Mouse (Mus musculus): Measurements from ENCODE around the gene Ephb3.
A peak's percentile ranks its signal among the peaks of the same experiment; 100 is the strongest.

Ephb3 gene

DNA sequence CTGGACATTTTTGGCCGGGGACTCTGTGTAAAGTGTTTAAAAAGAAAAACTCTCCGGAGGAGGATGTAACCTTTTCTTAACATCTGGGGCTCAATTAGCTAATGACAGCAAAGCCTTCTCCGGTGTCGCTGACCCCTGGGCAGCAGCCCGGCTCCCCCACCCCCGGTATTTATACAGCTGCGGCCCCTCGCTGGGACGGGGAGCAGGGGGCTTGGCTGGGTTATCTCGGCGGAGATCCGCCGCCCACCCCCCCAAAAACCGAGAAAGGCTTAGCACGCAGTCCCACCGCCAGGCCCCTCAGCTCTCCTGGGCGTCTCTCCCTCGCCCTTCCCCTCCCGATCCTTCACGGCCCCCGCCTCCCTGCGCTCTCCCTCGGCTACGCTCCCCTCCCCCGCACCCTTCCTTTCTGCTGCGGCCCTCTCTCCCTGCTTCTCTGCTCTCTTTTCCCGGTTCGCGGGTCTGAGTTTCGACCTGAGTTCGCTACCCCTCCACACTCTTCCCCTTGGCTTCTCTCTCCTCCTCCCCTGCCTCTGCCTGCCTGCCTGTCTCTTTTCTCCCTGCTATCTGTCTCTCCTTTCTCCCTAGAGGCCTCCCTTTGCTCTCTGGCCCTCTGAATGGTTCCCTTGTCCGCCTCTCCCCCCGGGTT is 42.0 kb downstream of the Ephb3 start:
- peak; percentile 63 for DNase-seq (ENCODE audit: low spot score)

DNA sequence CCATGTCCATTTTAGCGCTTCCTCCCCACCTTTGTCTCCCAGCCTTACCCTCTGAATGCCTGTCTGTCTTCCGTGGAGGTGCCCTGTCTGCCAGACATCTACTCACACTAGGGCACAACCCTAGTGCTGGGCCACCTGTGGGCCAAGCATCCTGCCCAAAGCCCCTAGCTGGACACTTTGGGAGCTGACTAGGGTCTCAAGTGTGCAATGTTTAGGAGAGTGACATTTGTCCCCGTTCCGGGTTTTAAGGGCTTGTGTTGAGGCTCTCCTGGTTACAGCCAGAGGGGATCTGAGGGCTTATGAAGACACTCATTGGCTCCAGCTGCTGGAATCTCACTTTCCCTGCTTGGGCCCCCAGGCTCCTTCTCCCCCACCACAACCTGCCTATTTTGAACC is 42.5 kb downstream of the Ephb3 start:
- no peak for DNase-seq (ENCODE audit: low spot score)

DNA sequence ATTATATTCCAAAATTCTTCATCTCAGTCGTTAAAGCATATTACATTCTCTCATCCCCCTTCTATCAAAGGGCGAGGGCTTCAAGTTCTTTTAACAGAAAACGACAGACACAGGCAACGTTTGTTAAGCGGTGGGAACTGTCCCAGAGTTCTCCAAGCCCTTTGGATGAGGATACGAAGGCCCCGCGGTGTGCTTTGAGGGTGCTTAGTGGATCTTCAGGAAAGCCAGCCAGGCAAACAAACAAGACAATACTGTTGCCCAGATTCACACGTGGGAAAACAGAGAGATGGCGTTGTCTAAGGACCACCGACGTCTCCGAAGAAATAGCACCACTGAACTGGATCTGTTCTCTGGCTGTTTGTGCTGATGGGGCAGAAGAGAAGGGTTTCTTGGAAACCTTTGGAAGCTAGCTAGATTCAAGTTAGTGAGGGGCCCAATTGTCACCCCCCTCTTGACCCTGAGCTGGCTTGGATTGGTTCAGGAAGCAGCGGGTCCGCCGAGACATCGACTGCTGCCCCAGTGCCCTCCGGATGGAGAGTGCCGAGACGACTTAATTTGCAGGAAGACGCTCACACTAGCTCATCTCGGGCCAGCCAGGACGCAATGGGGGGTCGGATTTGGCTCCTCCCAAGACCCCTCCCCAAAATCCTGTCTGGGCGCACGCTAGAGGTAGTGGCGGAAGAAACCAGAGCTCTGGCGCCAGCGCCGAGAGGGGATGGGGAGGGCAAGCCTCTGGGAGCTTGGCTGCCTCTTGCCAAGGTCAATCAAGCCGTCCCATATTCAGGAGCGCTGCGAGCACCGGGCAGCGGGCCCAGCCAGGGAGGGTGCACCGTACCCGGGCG is 43.5 kb downstream of the Ephb3 start:
- DNase-seq (ENCODE audit: low spot score) = no peak

DNA sequence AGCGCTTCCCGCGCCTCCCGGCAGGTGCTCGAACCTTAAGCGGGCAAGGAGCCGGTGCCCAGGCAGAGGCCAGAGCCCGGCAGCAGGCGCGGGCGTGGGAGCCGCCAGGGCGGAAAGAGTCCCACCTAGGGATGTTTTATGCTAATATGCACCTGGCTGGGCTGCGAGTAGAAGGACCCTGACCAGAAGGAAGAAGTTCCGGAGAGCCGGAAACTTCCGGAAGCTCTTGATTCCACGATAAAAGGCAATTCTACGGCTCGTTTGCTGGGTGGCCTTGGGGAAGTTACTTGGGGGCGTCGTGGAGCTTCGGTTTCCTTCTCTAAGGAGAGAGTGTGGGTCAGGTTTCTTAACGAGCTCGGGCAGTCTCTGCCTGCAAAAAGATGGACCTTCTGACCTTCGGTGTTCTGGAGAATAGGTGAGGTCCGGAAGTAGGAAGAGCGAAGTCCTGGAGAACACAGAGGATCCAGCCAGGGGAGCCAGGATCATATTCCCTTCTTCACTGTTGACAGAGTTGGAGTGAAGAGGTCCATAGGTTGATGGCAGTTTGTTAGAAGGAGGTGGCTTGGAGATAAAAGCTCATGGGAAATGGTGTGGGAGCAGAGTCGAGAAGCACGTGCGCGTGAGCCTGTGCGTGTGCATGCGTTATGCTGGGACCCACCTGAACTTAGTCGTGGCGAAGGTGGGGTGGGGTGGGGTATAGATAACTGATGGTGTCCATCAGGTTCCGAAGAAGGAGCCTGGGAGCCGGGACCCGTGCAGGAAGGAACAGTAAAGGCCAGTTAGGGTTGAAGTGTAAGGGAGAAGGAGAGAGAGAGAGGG is 44.4 kb downstream of the Ephb3 start:
- DNase-seq (ENCODE audit: low spot score) = no peak

DNA sequence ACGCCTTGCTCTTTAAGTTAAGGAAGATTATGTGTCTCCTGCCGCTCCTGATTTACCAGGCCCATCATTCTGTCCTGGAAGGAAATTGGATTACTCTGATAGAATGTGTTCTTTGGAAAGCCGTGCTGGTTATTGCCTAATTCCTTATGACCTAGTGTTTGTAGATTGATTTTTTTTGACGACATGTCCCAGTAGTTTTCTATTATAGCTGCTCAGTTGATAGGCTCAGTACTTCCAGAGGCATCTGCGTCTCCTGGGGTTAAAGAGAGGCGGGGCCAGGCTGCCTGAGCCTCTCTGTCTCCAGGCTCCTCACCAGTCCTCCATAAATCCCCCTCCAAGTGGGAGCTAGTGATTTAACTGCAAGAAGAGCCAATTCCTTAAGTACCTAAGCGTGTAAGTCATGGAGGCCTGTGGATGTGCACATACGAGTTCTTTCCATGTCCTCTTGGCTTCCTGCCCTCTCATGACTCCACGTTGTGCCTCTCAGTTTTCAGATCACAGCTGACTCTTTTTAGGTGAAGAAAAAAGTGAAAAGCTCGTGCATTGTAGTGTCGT is 47.9 kb downstream of the Ephb3 start:
- peak; percentile 41 for DNase-seq (ENCODE audit: low spot score)

DNA sequence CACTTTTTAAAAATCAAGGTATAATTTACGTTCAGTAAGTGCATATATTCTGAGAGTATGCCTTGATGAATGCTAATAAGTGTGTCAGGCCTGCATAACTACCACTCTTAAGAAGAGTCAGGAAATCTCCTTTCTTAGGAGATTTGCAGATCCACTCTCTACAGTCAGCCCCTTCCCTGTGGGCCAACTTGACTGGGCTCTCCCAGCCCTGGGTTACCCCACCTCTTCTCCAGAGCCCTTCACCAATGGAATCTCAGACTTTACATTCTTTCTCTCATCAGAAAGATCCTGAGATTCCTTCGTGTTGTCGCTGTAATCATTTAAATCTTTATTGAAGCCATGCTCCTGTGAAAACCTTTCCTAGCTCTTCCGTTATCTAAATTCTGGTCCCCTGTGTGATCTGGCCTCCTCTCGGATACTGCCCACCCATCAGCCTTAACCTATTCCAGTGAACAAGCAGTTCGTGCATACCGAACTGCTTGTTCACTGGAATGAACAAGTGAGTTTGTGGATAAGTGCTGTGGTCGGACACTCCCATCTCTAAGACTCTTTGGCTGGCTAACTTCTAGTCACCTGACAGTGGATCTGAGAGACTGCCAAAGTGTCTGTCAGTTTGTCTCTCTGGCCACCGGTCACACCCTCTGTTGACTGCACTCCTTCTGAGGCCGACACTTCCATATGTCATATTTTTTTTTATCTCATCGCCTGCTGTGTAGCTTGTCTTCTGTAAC is 51.2 kb downstream of the Ephb3 start:
- no peak for DNase-seq (ENCODE audit: low spot score)

DNA sequence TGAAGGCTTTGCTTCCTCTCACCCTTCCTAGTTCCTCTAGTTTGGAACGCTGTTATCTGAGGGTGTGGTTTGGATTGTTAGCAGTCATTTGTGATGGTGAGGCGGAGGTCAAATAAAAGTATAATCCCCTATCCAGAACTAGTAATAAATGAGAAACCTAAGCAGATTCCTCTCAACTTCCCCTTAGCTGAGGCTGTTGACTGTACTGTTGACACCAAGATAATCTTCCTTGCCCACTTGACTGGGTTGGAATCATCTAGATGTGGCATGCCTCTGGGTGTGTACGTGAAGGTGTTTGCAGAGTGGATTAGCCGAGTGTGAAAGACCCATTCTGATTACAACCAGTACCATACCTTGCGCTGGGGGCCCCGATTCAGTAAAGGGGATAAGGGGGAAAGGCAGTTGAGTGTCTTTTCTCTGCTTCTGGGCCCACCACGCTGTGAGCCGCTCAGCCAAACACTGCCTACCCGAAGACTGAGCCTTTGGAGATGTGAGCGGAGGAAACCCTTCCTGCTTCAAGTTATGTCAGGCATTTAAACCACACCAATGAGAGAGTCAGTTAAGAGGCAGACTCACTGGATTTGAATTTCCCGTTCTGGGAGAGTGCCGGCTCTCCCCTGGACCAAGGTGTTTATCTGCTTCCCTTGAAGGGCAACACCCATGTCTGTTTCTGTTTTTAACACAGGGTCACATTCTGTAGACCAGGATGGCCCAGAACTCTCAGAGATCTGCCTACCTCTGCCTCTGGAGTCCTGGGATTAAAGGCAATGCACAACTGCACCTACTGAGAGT is 52.2 kb downstream of the Ephb3 start:
- no peak for DNase-seq (ENCODE audit: low spot score)

DNA sequence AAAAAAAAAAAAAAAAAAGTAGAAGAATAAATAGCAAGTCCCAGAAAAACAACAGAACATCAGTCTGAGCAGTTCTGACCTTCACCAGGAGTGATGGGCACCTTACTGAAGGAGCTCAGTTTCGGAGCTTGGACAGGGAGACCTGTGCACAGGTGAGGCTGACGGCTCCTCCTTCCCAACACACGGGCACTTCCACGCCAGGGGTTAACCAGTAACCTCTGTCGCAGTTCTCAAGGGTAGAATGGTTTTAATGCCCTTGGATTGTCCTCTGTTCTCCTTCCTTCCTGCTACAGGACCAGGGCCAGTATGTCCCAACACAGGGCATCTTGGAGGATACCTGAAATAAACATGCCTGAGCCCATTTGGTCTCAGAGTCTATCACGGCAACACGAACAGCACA is 60.9 kb downstream of the Ephb3 start:
- DNase-seq (ENCODE audit: low spot score) = no peak

DNA sequence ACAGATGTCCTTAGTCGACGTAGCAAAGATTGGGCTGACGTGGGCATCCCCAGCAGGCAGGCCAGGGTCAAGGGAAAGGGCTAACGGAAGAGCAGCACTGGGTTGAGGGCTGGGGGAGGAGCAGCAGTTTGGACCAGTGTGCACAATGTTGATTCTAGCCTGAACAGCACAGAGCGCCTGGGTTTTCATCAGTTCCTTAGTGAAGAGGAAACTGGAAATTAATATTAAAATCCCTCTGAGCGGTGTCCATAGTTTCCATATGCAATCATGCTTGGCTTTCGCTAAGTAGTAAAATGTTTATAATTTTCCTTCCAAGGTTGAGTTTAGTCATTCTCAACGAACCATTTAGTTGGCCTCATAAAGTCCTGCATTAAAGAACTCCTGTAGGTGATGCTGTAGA is 65.2 kb downstream of the Ephb3 start:
- DNase-seq (ENCODE audit: low spot score) = no peak

DNA sequence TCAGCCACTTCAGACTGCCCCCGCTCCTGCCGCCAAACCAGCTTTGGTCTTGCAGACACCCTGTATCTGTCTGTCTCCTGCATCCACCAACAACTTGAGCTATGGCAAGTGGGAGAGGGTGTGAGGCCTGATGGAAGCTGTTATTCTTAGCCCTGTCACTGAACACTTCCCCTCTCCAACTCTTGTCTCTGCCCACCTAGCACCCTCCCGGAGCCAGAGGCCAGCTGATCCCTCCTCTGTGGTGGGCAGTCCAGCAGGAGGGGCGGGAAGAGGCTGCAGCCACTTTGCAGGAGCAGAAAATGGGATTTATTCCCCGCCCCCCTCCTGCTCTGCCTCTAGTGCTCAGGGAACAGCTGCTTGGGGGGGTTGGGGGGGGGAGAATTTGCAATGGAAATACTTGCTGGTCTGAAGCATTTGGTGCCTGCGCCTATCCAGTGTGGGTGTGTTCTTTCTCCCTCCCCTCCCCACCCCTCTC is 67.3 kb downstream of the Ephb3 start:
- no peak for DNase-seq (ENCODE audit: low spot score)

DNA sequence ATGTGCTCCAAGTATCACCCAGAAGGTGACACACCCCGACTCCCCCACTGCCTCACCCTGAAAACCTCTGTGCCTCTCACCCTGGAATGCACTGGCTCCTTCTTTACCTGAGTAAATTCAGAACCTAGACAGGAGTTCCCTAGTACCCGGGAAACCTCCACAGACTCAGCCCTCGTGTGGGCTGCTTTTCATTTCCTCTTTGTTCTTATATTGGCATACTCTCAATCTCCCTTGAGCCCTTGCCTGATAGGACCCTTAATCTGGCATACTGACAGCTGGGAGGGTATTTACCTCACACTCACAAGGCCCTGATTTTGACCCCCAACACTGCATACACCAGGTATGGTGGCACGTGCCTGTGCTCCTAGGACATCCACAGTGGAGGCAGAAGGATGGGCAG is 68.2 kb downstream of the Ephb3 start:
- no peak for DNase-seq (ENCODE audit: low spot score)

Measured in MN1 (cell line).